Mouse (Mus musculus): ENCODE data around the gene Ankrd13b. TPM values are rescaled to one million over a fixed set of nuclear protein-coding genes. Genes with fewer than 3 reads are reported as not detected.

The Ankrd13b gene
- total RNA-seq, 2 experiments from 2014 or later: 84.9 to 99.0 TPM

- intact Hi-C loops (cut with DNase I): loop anchor here (10.0 kb wide), 1 partner anchor 362 kb away; no protein-coding TSS in a partner anchor
- DNase-seq (ENCODE audit: low spot score in 2 of 2): peak in 1 of 2 experiments; percentile 68
These were observed 22.3 kb downstream of the Ankrd13b start for GRCm38 (mm10) chr11:77467157-77467556.

- intact Hi-C loops (cut with DNase I): loop anchor here (10.0 kb wide), 1 partner anchor 362 kb away; no protein-coding TSS in a partner anchor
- no peak for DNase-seq (ENCODE audit: low spot score in 2 of 2)
These were observed 22.9 kb downstream of the Ankrd13b start for GRCm38 (mm10) chr11:77466544-77466943.

GRCm38 (mm10) chr11:77465111-77465510 is 24.4 kb downstream of the Ankrd13b start:
- DNase-seq (ENCODE audit: low spot score in 2 of 2): no peak
- intact Hi-C loops (cut with DNase I): loop anchor here (10.0 kb wide), 1 partner anchor 360 kb away; no protein-coding TSS in a partner anchor

- no peak for DNase-seq (ENCODE audit: low spot score in 2 of 2)
- intact Hi-C loops (cut with DNase I): loop anchor here (10.0 kb wide), 1 partner anchor 360 kb away; no protein-coding TSS in a partner anchor
These were observed 24.8 kb downstream of the Ankrd13b start for GRCm38 (mm10) chr11:77464684-77465083.

- no peak for DNase-seq (ENCODE audit: low spot score in 2 of 2)
- intact Hi-C loops (cut with DNase I): loop anchor here (10.0 kb wide), 1 partner anchor 359 kb away; no protein-coding TSS in a partner anchor
These were observed 25.7 kb downstream of the Ankrd13b start for GRCm38 (mm10) chr11:77463786-77464185.

- intact Hi-C loops (cut with DNase I): loop anchor here (10.0 kb wide), 1 partner anchor 358 kb away; no protein-coding TSS in a partner anchor
- no peak for DNase-seq (ENCODE audit: low spot score in 2 of 2)
These were observed 26.4 kb downstream of the Ankrd13b start for GRCm38 (mm10) chr11:77463101-77463445.

GRCm38 (mm10) chr11:77462283-77463100 is 27.0 kb downstream of the Ankrd13b start, which contains the start of gene Coro6:
Gene Coro6, plus strand, starts transcription at chr11:77462411.
- DNase-seq (ENCODE audit: low spot score in 2 of 2): peak in 1 of 2 experiments; percentile 48
- intact Hi-C loops (cut with DNase I): loop anchor here (10.0 kb wide), 1 partner anchor 358 kb away; no protein-coding TSS in a partner anchor

GRCm38 (mm10) chr11:77461856-77462255 is 27.6 kb downstream of the Ankrd13b start:
- intact Hi-C loops (cut with DNase I): loop anchor here (10.0 kb wide), 1 partner anchor 357 kb away; no protein-coding TSS in a partner anchor
- no peak for DNase-seq (ENCODE audit: low spot score in 2 of 2)

GRCm38 (mm10) chr11:77456866-77457265 is 32.6 kb downstream of the Ankrd13b start:
- intact Hi-C loops (cut with DNase I): no loop called here
- no peak for DNase-seq (ENCODE audit: low spot score in 2 of 2)

GRCm38 (mm10) chr11:77455770-77456510 is 33.5 kb downstream of the Ankrd13b start:
- intact Hi-C loops (cut with DNase I): no loop called here
- no peak for DNase-seq (ENCODE audit: low spot score in 2 of 2)

GRCm38 (mm10) chr11:77453388-77453787 is 36.1 kb downstream of the Ankrd13b start:
- DNase-seq (ENCODE audit: low spot score in 2 of 2): no peak
- intact Hi-C loops (cut with DNase I): no loop called here

GRCm38 (mm10) chr11:77451670-77452069 is 37.8 kb downstream of the Ankrd13b start:
- intact Hi-C loops (cut with DNase I): no loop called here

GRCm38 (mm10) chr11:77449224-77449623 is 40.3 kb downstream of the Ankrd13b start:
- DNase-seq (ENCODE audit: low spot score in 2 of 2): no peak
- intact Hi-C loops (cut with DNase I): loop anchor here (5.0 to 10.0 kb wide), 2 partner anchors 132 to 234 kb away; partner anchors contain the start of gene Ssh2

More at GRCm38 (mm10) chr11:77451670-77452069, 37.8 kb downstream of the Ankrd13b start:
- DNase-seq (ENCODE audit: low spot score in 2 of 2): no peak

- intact Hi-C loops (cut with DNase I): loop anchor here (5.0 to 10.0 kb wide), 2 partner anchors 129 to 232 kb away; partner anchors contain the start of gene Ssh2
- DNase-seq (ENCODE audit: low spot score in 2 of 2): peak in 1 of 2 experiments; percentile 38
These were observed 42.8 kb downstream of the Ankrd13b start for GRCm38 (mm10) chr11:77446628-77447041.

- no peak for DNase-seq (ENCODE audit: low spot score in 2 of 2)
These were observed 44.5 kb downstream of the Ankrd13b start for GRCm38 (mm10) chr11:77444939-77445338.

GRCm38 (mm10) chr11:77442186-77443170 is 47.0 kb downstream of the Ankrd13b start:
- DNase-seq (ENCODE audit: low spot score in 2 of 2): no peak
- intact Hi-C loops (cut with DNase I): loop anchor here (10.0 kb wide), 1 partner anchor 228 kb away; the partner anchor contains the start of gene Ssh2

More at GRCm38 (mm10) chr11:77444939-77445338, 44.5 kb downstream of the Ankrd13b start:
- intact Hi-C loops (cut with DNase I): loop anchor here (5.0 to 10.0 kb wide), 2 partner anchors 128 to 230 kb away; partner anchors contain the start of gene Ssh2

GRCm38 (mm10) chr11:77441020-77441419 is 48.5 kb downstream of the Ankrd13b start:
- intact Hi-C loops (cut with DNase I): loop anchor here (10.0 kb wide), 1 partner anchor 226 kb away; the partner anchor contains the start of gene Ssh2

GRCm38 (mm10) chr11:77440081-77440480 is 49.4 kb downstream of the Ankrd13b start:
- DNase-seq (ENCODE audit: low spot score in 2 of 2): no peak
- intact Hi-C loops (cut with DNase I): loop anchor here (10.0 kb wide), 1 partner anchor 225 kb away; the partner anchor contains the start of gene Ssh2

More at GRCm38 (mm10) chr11:77441020-77441419, 48.5 kb downstream of the Ankrd13b start:
- no peak for DNase-seq (ENCODE audit: low spot score in 2 of 2)
